Mouse (Mus musculus): Measurements from ENCODE around the gene Pcx. TPM values are rescaled to one million over a fixed set of nuclear protein-coding genes. Genes with fewer than 3 reads are reported as not detected.

Gene Pcx
- polyA plus RNA-seq, 1 experiment = 59.7 TPM

GRCm38 (mm10) chr19:4666815-4667214 is 156.5 kb downstream of the Pcx start:
- no peaks in the 10 kb centered on the region for H3K4me1 ChIP-seq (ENCODE audit: control insufficient read depth, insufficient read depth, low read length)
- TF ChIP-seq CTCF (IDR thresholded peaks at IDR 0.05; ENCODE audit: borderline replicate concordance, insufficient read depth, low read depth, low read length) (no peak), POLR2A (IDR thresholded peaks at IDR 0.05; ENCODE audit: borderline replicate concordance, insufficient read depth, low read length) (no peak)

GRCm38 (mm10) chr19:4670776-4671175 is 160.5 kb downstream of the Pcx start:
- DNase-seq = no peak
- no peaks in the 10 kb centered on the region for H3K27me3 ChIP-seq (ENCODE audit: control insufficient read depth, insufficient read depth, low read length)
- no peak overlapping the region for H3K27ac ChIP-seq (ENCODE audit: insufficient read depth, low read length)
- 92% methylated on average over 4 of the region's 4 CpGs for WGBS
- no peak overlapping the region for H3K4me3 ChIP-seq (replicated peaks; ENCODE audit: insufficient read depth, low read depth, low read length)
- no peaks in the 10 kb centered on the region for H3K4me1 ChIP-seq (ENCODE audit: control insufficient read depth, insufficient read depth, low read length)
- TF ChIP-seq POLR2A (IDR thresholded peaks at IDR 0.05; ENCODE audit: borderline replicate concordance, insufficient read depth, low read length) (no peak), CTCF (IDR thresholded peaks at IDR 0.05; ENCODE audit: borderline replicate concordance, insufficient read depth, low read depth, low read length) (no peak)

More at GRCm38 (mm10) chr19:4666815-4667214, 156.5 kb downstream of the Pcx start:
- H3K4me3 ChIP-seq (replicated peaks; ENCODE audit: insufficient read depth, low read depth, low read length) = no peak overlapping the region
- H3K27ac ChIP-seq (ENCODE audit: insufficient read depth, low read length) = no peak overlapping the region
- DNase-seq = no peak
- no peaks in the 10 kb centered on the region for H3K27me3 ChIP-seq (ENCODE audit: control insufficient read depth, insufficient read depth, low read length)

Other genes starting within 250 kb of the Pcx start
- 139 and 151 TPM in 2 replicates for gene Ssh3, start 241.3 kb upstream of the Pcx start, polyA plus RNA-seq (2012; rRNA removed)
- 74.3 and 76.1 TPM in 2 replicates for gene Ankrd13d, start 227.3 kb upstream of the Pcx start, polyA plus RNA-seq (2012; rRNA removed)
- gene Grk2, start 204.2 kb upstream of the Pcx start, polyA plus RNA-seq (2012; rRNA removed) = 226 and 239 TPM in 2 replicates
- 87.1 and 90.4 TPM in 2 replicates for gene Kdm2a, start 112.2 kb upstream of the Pcx start, polyA plus RNA-seq (2012; rRNA removed)
- 9.9 and 10.5 TPM in 2 replicates for gene Rhod, start 71.0 kb upstream of the Pcx start, polyA plus RNA-seq (2012; rRNA removed)
- gene Syt12, start 33.0 kb upstream of the Pcx start, polyA plus RNA-seq (2012; rRNA removed) = 82.4 and 104 TPM in 2 replicates
- gene 2010003K11Rik, start 11.9 kb upstream of the Pcx start, polyA plus RNA-seq (2012; rRNA removed) = not detected in 2 replicates
- gene Lrfn4, start 105.2 kb downstream of the Pcx start, polyA plus RNA-seq (2012; rRNA removed) = 25.7 and 29.5 TPM in 2 replicates
- gene Rce1, start 115.2 kb downstream of the Pcx start, polyA plus RNA-seq (2012; rRNA removed) = 58.7 and 60.9 TPM in 2 replicates
- 4.6 and 5.4 TPM in 2 replicates for gene Gm960, start 188.2 kb downstream of the Pcx start, polyA plus RNA-seq (2012; rRNA removed)
- 132 and 147 TPM in 2 replicates for gene Sptbn2, start 200.7 kb downstream of the Pcx start, polyA plus RNA-seq (2012; rRNA removed)
- 29.8 and 30.5 TPM in 2 replicates for gene Rbm4b, start 246.0 kb downstream of the Pcx start, polyA plus RNA-seq (2012; rRNA removed)

Measured in cerebellum, adult 2 months (tissue).